Mouse (Mus musculus) liver, embryonic 14.5 days (tissue): ENCODE measurements at regions not wholly inside any gene's neighbourhood (a gene's known extent, or its start where the extent isn't known, plus 50 kb on each side); places are given as distances from the start of the nearest gene placed in this dataset.
"Not testable (repeated sequence)": the region's sequence is repeated elsewhere in the genome, so short reads cannot be mapped to it uniquely, and the experiment has no call there.

Experiments used
- ATAC-seq: fragments of 200-750 bp; cut with Nextera tagmentation; 2 replicates; pipeline ENCODE4 v1.8.0; 2017; ENCODE audit warnings: moderate number of reproducible peaks, mild to moderate bottlenecking, moderate library complexity; ENCODE audit not compliant: insufficient read depth
- DNase-seq, 3 experiments: peaks; one replicate each; pipeline ENCODE4 v3.0.0-alpha.2; 2012 to 2013; ENCODE audit warnings: low read depth in 3 of 3, low spot score in 3 of 3
- H3K27ac ChIP-seq: fragments of 300-500 bp; sonication (generic); 2 replicates; pipeline ENCODE4 v1.5.1; 2014; ENCODE audit warnings: moderate library complexity, mild to moderate bottlenecking, control low read depth, inconsistent platforms
- H3K27me3 ChIP-seq: fragments of 300-500 bp; sonication (generic); 2 replicates; pipeline ENCODE4 v1.6.1; 2014; ENCODE audit warnings: mild to moderate bottlenecking, low read length, moderate library complexity; ENCODE audit not compliant: control insufficient read depth, insufficient read depth
- H3K36me3 ChIP-seq: fragments of 300-500 bp; sonication (generic); replicated peaks from 2 replicates; pipeline ENCODE4 v1.6.1; 2014; ENCODE audit warnings: low read depth; ENCODE audit not compliant: control insufficient read depth, insufficient read depth
- H3K4me1 ChIP-seq, 2 experiments: fragments of 200-500 bp in 1 of 2; fragments of 300-500 bp in 1 of 2; sonication (generic) in 1 of 2; replicated peaks; 2 replicates each; pipeline ENCODE4 v1.6.1; 2012 to 2014; ENCODE audit warnings: antibody characterized with exemption in 1 of 2, inconsistent platforms in 1 of 2, low read length in 1 of 2; ENCODE audit not compliant: control insufficient read depth in 2 of 2, insufficient read depth in 2 of 2
- H3K4me2 ChIP-seq: fragments of 300-500 bp; sonication (generic); 2 replicates; pipeline ENCODE4 v1.6.1; 2014; ENCODE audit warnings: low read depth, mild to moderate bottlenecking, control low read depth, moderate library complexity
- H3K4me3 ChIP-seq, 2 experiments: fragments of 200-500 bp in 1 of 2; fragments of 300-500 bp in 1 of 2; sonication (generic) in 1 of 2; 2 replicates each; pipeline ENCODE4 v1.5.1; 2012 to 2014; ENCODE audit warnings: low read depth in 2 of 2, low read length in 2 of 2, mild to moderate bottlenecking in 2 of 2, control low read depth in 1 of 2, inconsistent platforms in 1 of 2, moderate library complexity in 1 of 2; ENCODE audit not compliant: insufficient read depth in 1 of 2
- H3K9ac ChIP-seq: fragments of 300-500 bp; sonication (generic); replicated peaks from 2 replicates; pipeline ENCODE4 v1.6.1; 2014; ENCODE audit warnings: mild to moderate bottlenecking, control low read depth, moderate library complexity
- H3K9me3 ChIP-seq: fragments of 300-500 bp; sonication (generic); 2 replicates; pipeline ENCODE4 v1.6.1; 2016; ENCODE audit warnings: low read length, mixed read lengths; ENCODE audit not compliant: control insufficient read depth
- CTCF ChIP-seq: IDR thresholded peaks from 2 replicates; pipeline ENCODE4 v1.5.1; 2016; ENCODE audit warnings: antibody characterized with exemption, low read depth, control low read depth
- WGBS: fragments of 180-500 bp; shearing (Covaris S2); extraction: QIAGEN DNeasy Blood & Tissue Kit; methylation state at CpG from one replicate; pipeline ENCODE4 v1.1.7; 2014; ENCODE audit not compliant: insufficient replicate concordance; 5-methylcytosine and 5-hydroxymethylcytosine counted together

DNA sequence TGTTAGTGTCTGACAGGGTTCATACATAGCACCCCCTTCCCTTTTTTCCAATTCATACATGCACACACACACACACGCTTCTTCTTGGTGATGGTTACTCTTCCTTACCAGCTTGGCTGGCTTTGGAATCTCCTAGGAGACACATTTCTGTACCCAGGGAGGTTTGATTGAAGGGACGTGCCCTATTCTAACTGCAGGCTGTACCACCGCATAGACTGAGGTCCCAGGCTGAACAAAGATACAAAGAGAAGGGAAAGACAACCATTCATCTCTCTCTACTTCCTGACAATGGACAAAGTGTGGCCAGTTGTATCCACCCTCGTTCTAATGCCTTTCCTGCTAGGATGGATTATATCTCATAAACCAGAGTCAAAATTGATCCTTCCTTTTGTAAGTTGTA lies 100.0 kb downstream of the Raet1d start:
- ATAC-seq, result 0 out of 2 replicates have a peak, but pooled peaks have one; percentile 19

GRCm38 (mm10) chr10:22460818-22461479 lies 100.6 kb downstream of the Raet1d start:
- H3K27ac ChIP-seq, H3K4me1 ChIP-seq, H3K4me2 ChIP-seq, H3K4me3 ChIP-seq, H3K9ac ChIP-seq, H3K27me3 ChIP-seq, H3K9me3 ChIP-seq, DNase-seq, H3K36me3 ChIP-seq: not testable (repeated sequence)
- 11% methylated on average over 7 of the region's 7 CpGs for WGBS
- peak; percentile 90 for ATAC-seq

More for the DNA sequence above, 100.0 kb downstream of the Raet1d start:
- DNase-seq, H3K36me3 ChIP-seq, H3K4me2 ChIP-seq, H3K27me3 ChIP-seq, H3K9me3 ChIP-seq, H3K4me1 ChIP-seq, H3K27ac ChIP-seq, H3K4me3 ChIP-seq, H3K9ac ChIP-seq: not testable (repeated sequence)
- WGBS, result 50% methylated on average over 4 of the region's 4 CpGs

DNA sequence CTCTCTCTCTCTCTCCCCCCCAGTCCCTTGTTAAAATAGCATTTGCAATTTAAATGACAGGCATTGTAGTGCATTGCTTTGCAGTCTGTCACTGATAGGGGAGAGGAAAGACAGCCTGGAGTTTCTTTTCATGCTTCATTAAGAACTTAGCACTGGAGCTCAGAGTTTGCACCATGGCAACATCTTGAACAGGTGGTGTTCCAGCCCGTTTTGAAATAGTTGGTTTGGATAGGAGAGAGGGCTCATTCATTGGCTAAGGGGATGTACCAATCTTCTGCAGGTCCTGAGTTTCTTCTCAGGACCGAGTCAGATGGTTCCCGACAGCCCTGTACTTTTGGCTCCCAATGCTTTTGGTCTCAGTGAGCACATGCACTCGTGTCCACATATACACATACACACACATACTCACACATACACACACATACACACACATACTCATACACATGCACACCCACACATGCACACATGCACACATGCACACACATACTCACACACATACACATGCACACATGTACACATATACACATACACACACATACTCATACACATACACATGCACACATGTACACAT lies 101.2 kb downstream of the Raet1d start:
- not testable (repeated sequence) for H3K27me3 ChIP-seq, H3K9me3 ChIP-seq, DNase-seq, H3K4me2 ChIP-seq, ATAC-seq, H3K4me1 ChIP-seq, H3K36me3 ChIP-seq, H3K9ac ChIP-seq, H3K27ac ChIP-seq, H3K4me3 ChIP-seq
- 36% methylated on average over 4 of the region's 4 CpGs for WGBS

GRCm38 (mm10) chr10:22471722-22472330 lies 111.5 kb downstream of the Raet1d start:
- H3K4me1 ChIP-seq, H3K4me3 ChIP-seq, DNase-seq, H3K9me3 ChIP-seq, ATAC-seq, H3K4me2 ChIP-seq, H3K27me3 ChIP-seq, H3K9ac ChIP-seq, H3K36me3 ChIP-seq, H3K27ac ChIP-seq: not testable (repeated sequence)
- peak; percentile 35; the same call in 1 of the 2 replicates for TF ChIP-seq CTCF
- 74% methylated on average over 6 of the region's 6 CpGs for WGBS

DNA sequence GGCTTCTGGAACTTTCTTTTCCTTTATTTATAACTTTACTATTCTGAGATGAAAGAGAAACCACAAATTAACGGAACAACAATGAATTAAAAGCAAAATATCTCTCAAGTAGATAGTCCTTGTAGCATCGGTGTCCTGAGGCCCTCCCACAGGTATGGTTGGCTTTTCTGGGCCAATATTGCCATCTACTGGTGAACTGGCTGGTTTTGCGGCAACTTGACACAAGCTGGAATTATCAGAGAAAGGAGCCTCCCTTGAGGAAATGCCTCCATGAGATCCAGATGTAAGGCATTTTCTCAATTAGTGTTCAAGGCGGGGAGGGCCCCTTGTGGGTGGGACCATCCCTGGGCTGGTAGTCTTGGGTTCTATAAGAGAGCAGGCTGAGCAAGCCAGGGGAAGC lies 119.5 kb downstream of the Raet1d start:
- not testable (repeated sequence) for H3K4me2 ChIP-seq, H3K4me3 ChIP-seq, H3K36me3 ChIP-seq, H3K9ac ChIP-seq, H3K27ac ChIP-seq, DNase-seq, H3K9me3 ChIP-seq, ATAC-seq, H3K27me3 ChIP-seq, H3K4me1 ChIP-seq
- WGBS, result 6% methylated on average over 4 of the region's 4 CpGs
- peak; percentile 58 for TF ChIP-seq CTCF

DNA sequence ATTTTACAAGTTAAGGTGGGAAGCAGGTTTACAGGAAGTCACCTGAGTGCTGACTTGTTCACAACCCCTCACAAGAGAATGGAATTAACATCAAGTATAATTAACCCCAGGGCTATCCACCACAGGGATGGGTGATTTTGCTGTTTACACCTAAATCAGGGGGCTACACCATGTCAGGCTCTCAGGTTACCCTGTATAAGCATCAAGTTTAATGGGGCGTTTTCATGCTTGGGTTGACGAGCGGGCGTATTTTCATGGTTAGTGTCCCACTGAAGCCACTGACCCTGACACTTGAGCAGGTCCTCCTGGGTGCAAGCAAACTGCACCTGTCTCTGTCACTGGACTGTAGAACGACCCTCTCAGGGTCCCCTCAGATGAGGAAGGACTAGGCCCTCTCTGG lies 126.7 kb downstream of the Raet1d start:
- WGBS, result 53% methylated on average over 5 of the region's 5 CpGs
- not testable (repeated sequence) for H3K9ac ChIP-seq

DNA sequence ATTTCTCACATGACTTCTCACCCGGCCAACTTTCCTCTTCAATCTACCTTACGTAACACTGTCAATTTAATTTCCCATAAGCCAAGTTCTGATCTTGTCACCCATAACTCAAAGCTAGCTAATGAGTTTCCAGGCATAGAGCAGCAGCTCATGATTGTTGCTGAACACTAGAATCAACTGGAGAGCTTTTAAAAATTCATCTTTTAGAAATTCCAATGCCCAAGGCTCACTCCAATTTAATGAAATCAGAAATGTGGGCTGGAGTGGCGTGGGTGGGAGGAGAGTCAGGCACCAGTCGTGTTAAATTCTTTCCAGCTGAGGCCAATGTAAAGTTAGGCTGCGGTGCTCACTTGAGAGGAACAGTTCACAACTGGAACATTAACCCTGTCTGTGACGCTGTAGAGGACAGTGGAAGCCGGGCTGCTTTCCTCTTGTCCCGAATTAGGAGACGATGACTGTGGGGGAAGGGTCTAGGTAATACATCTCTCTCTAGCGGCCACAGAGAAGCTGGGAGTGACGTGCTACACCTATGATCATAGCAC lies 131.5 kb downstream of the Raet1d start:
- not testable (repeated sequence) for H3K36me3 ChIP-seq, H3K9me3 ChIP-seq, H3K27me3 ChIP-seq, H3K9ac ChIP-seq, H3K4me1 ChIP-seq, H3K4me2 ChIP-seq, H3K4me3 ChIP-seq, DNase-seq, ATAC-seq, H3K27ac ChIP-seq
- WGBS, result 73% methylated on average over 10 of the region's 11 CpGs

More for the DNA sequence above, 126.7 kb downstream of the Raet1d start:
- not testable (repeated sequence) for H3K9me3 ChIP-seq, ATAC-seq, H3K36me3 ChIP-seq, DNase-seq, H3K4me2 ChIP-seq, H3K27me3 ChIP-seq, H3K27ac ChIP-seq, H3K4me3 ChIP-seq, H3K4me1 ChIP-seq
